Mouse (Mus musculus): ENCODE data around the gene Ankrd28. TPM values are rescaled to one million over a fixed set of nuclear protein-coding genes. Genes with fewer than 3 reads are reported as not detected.

Ankrd28 gene
- polyA plus RNA-seq, 1 experiment, result 4.5 TPM

- no peak for DNase-seq (ENCODE audit: low read depth, low spot score)
- 97% methylated on average over 1 of the region's 1 CpGs for WGBS
These were observed 107.7 kb downstream of the Ankrd28 start for GRCm38 (mm10) chr14:31722746-31723145.

GRCm38 (mm10) chr14:31721256-31721655, 109.2 kb downstream of the Ankrd28 start:
- DNase-seq (ENCODE audit: low read depth, low spot score), result no peak
- 77% methylated on average over 3 of the region's 3 CpGs for WGBS

GRCm38 (mm10) chr14:31718332-31718731, 112.1 kb downstream of the Ankrd28 start:
- WGBS, result 90% methylated on average over 2 of the region's 2 CpGs

GRCm38 (mm10) chr14:31717360-31717759, 113.1 kb downstream of the Ankrd28 start:
- no peak for DNase-seq (ENCODE audit: low read depth, low spot score)
- 94% methylated on average over 5 of the region's 5 CpGs for WGBS

More at GRCm38 (mm10) chr14:31718332-31718731, 112.1 kb downstream of the Ankrd28 start:
- DNase-seq (ENCODE audit: low read depth, low spot score), result no peak

DNA sequence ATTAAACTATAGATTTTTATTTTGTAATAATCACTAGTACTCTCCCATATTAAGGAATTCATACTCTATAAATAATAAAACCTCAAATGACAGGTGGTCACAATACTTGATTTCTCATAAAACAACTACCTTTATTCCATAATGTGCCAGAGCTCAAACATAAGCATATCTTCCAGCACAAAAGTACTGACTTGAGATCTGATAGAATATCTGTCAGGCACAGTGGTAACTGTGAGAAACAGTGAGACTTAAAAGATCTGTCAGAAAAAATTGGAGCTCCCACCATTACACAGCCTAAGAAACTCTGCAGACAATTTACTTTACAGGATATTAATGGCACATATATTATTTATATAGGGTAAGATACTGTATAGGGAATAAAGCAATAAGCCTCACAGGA, 114.8 kb downstream of the Ankrd28 start:
- DNase-seq (ENCODE audit: low read depth, low spot score), result no peak

DNA sequence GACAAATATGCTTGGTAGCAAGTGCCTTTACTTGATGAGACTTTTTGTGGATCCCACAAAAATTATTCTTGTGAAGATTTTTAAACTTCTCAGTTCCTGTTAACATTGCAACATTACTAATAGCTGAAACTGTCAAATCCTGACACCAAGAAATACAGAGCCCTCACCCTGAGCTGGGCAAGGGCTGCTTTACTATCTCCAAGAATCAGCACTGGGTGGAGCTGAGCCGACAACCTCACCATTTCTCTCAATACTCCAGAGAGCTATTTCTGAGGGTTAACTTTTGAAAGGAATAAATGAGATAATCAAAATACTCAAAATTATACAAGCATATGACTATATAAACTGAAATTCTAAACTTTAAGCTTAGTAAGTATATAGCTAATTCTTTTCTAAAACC, 121.1 kb downstream of the Ankrd28 start:
- WGBS, result 77% methylated on average over 1 of the region's 1 CpGs

DNA sequence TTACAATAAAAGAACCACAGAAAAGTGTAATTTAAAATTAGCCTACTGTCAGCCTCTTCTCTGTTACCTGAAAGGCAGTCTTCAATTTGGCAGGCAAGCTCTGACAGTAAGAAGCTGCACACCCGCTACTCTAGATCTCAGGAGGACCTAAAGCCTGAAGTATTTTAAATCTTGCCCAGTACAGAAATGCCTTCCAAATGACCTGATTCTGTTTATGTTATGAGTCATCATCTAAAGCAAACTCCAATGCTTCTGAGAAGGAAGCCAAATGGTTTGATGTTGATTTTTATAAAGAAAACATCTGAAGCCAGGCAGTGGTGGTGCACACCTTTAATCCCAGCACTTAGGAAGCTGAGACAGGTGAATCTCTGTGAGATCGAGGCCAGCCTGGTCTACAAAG, 130.1 kb downstream of the Ankrd28 start:
- DNase-seq (ENCODE audit: low read depth, low spot score), result no peak
- 76% methylated on average over 2 of the region's 2 CpGs for WGBS

More for the DNA sequence above, 121.1 kb downstream of the Ankrd28 start:
- no peak for DNase-seq (ENCODE audit: low read depth, low spot score)

DNA sequence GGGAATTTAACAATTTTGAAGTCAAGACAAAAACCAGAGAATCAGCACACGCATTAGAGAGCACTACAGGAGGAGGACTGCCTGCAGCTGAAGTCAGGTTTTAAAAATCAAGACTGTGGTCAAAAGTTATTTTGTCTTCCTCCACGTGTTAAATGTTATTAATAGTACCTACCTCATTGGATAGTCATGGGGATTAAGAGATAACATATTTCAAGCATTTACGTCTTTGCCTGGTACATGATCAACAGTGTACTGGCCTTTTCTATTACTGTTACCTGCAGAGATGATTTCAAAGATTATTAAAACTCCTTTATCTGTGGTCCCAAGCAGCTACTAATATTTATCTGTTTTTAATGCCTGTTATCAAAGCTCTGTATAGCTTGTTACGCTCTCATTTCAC, 132.7 kb downstream of the Ankrd28 start:
- no peak for DNase-seq (ENCODE audit: low read depth, low spot score)
- WGBS, result 87% methylated on average over 4 of the region's 4 CpGs

- 92% methylated on average over 3 of the region's 3 CpGs for WGBS
- DNase-seq (ENCODE audit: low read depth, low spot score), result no peak
These were observed 133.1 kb downstream of the Ankrd28 start for GRCm38 (mm10) chr14:31697346-31697745.

DNA sequence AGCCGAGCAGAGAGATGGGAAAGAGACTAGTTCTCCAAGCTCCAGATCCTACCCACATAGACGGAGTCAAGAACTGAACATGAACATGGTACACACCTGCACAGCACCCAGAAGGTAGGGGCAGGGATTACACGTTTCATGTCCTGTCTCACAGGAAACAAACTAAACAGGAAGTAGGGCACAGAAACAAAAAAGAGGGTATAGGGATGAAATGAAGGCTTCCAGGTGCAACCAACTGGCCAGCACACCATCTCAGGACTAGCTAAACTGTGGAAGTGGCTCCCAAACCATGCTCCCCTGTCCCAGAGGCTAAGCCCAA, 133.5 kb downstream of the Ankrd28 start:
- DNase-seq (ENCODE audit: low read depth, low spot score), result no peak
- 80% methylated on average over 3 of the region's 3 CpGs for WGBS

DNA sequence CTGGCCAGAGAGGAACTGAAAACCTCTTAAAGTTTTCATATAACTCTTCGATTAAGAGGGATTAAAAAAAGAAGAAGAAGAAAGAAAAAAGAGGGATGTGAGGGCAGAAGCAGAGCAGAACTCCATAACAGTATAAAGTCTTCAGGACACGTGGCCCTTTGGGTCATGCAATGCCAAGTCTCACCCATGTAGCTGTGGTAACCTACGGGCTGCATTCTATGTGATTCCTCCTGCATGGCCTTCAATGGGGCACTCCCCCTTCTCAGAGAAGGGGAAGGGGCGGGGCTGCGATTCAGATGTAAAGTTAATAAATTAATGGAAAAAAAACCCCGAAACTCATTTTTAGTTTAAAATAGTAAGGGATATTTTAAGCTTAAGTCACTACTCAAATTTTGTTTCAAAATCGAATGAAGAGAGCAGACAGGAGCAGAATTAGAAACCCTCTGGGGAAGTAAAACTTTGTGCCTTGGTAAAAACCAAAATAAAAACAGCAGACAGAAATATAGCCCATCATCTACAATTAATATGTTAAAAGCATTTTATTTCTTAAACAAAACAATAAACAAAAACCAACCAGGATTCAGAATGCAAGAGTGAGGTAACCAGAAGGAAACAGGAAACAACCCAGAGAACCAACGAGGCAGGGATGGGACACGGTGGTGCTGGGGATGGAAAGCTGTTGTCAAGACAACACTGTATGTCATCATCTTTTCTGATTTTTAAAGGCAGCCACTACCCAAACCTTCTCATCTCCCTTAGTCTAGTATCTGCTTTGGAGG, 134.1 kb downstream of the Ankrd28 start:
- 82% methylated on average over 9 of the region's 9 CpGs for WGBS
- DNase-seq (ENCODE audit: low read depth, low spot score), result no peak

DNA sequence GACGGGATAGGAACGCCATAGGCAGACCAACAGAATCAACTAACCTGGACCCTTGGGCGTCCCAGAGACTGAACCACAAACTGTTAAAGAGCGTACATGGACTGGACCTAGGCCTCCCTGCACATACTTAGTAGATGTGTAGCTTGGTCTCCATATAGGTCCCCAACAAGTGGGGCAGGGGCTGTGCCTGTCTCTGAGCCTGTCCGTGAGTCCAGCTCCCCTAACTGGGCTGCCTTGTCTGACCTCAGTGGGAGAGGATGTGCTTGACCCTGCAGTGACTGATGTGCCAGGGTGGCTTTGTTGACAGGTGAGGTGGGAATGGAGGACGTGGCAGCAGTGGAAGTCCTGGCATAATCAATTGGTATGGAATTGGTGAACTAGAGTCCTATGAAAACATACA, 137.9 kb downstream of the Ankrd28 start:
- 88% methylated on average over 6 of the region's 6 CpGs for WGBS
- DNase-seq (ENCODE audit: low read depth, low spot score), result no peak

DNA sequence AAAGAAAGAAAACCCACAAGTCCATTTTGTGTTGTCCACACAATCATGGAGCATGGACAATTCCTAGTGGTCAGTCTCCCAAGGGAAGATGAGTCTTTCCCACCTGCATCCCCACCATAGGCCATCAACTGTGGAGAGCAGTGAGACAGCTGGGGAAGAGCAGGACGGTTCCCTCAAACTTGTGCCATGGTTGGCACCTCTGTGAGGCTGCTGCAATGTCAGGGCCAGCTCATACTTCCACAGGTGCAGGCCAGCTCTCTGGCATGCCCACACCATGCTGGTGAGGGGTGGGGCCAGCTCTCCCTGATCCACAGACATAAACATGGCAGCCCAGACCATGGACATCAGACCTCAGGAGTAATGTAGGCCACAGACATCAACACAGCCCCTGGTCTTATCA, 144.2 kb downstream of the Ankrd28 start:
- DNase-seq (ENCODE audit: low read depth, low spot score), result no peak
- WGBS, result 81% methylated on average over 1 of the region's 1 CpGs

DNA sequence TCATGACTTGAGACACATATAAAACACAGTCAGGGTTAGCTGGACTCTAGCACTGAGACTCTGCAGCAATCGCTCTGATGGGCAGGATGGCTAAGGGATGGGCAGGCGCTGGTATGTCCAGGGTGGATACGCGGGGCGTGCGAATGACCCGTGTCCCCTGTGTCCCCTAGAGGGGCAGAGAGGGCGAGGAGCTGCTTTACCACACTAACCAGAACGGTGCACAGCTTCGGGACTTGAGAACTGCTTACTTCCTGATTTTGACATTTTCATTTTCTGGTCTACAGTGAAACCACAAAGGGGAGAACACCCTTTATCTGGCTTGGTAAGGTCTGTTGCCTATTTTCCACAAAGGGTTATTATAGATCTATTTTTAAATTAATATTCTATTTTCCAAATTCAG, 144.8 kb downstream of the Ankrd28 start:
- DNase-seq (ENCODE audit: low read depth, low spot score), result no peak
- 76% methylated on average over 10 of the region's 10 CpGs for WGBS

GRCm38 (mm10) chr14:31684343-31685040, 146.0 kb downstream of the Ankrd28 start:
- DNase-seq (ENCODE audit: low read depth, low spot score), result no peak
- 63% methylated on average over 7 of the region's 7 CpGs for WGBS

DNA sequence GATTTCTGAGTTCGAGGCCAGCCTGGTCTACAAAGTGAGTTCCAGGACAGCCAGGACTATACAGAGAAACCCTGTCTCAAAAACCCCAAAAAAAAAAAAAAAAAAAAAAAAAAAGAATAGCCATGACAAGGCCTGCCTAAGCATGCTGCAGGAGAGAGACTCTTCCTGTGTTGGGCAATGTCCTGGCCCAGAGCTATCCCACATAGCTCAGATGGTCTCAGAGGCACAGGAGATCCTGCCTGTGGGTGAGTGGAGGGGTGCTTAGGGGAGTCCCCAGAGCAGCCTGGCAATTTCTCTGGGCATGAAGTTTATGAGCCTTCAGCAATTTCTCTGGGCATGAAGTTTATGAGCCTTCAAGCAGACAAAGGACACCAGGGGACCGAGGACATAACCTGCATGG, 146.8 kb downstream of the Ankrd28 start:
- WGBS, result 66% methylated on average over 2 of the region's 2 CpGs

DNA sequence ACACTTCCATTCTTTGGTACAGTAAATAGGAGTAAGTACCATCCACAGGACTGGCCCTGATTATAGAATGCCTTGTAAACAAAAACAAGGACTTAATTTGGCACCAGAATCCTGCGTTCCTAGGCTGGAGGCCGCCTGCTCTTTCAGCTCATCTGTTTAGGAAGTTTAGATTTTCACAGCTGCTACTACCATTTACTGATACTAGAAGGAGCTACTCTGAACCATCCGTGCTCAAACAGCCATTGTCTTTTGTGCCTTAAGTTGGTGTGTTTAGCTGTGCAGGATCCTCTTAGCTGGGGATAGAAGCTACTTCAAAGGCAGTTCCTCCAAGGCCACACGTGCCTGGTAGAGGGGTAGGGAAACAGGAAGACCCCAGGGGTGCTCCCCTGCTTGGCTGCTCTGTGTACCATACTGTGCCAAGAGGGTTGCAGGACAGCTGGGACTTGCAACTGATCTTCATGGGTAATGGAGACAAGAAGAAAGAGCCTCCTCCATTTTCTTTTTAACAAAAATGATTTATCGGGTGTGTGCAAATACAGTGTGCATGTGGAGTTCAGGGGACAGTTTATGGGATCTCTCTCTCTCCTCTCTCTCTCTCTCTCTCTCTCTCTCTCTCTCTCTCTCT, 148.4 kb downstream of the Ankrd28 start:
- DNase-seq (ENCODE audit: low read depth, low spot score), result no peak
- WGBS, result 53% methylated on average over 5 of the region's 5 CpGs

More for the DNA sequence above, 146.8 kb downstream of the Ankrd28 start:
- DNase-seq (ENCODE audit: low read depth, low spot score), result no peak

GRCm38 (mm10) chr14:31681291-31681690, 149.2 kb downstream of the Ankrd28 start:
- 75% methylated on average over 9 of the region's 9 CpGs for WGBS
- DNase-seq (ENCODE audit: low read depth, low spot score), result no peak

GRCm38 (mm10) chr14:31680656-31681055, 149.8 kb downstream of the Ankrd28 start:
- DNase-seq (ENCODE audit: low read depth, low spot score), result no peak
- 87% methylated on average over 3 of the region's 3 CpGs for whole genome bisulfite sequencing

DNA sequence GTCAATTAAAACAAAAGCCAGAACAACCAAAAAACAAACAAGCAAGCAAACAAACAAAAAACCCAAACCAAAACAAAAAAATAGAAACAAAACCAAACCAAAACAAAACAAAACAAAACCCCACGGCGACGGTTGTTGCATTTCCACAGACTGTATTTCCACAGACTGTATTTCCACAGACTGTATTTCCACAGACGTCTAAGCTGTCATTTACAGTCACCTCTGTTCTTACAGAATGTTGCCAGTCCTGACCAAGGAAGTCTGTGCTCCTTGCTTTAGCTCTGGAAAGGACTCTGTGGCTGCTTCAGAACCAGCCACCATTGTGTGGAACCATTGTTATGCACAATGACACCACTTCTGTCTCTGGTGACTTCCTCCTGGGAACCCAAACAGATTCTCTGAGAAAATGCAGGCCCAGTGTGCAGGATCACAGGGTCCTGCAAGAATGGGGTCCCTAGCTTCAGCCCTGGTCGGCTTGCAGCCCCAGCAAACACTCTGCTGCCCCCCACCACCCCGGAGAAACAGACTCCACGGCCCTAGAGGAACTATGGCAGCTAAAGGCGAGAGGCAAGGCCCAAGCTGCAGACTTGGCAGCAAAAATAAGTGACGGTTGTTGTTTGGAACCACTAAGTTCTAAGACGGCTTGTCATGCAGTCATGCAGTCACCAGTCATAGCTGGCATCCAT, 158.7 kb downstream of the Ankrd28 start:
- no peak for DNase-seq (ENCODE audit: low read depth, low spot score)
- 76% methylated on average over 10 of the region's 10 CpGs for WGBS

Data from large intestine, adult 2 months (tissue).